Mouse (Mus musculus) adrenal gland, postnatal 25 days (tissue): ENCODE measurements around the gene Olfr1155. TPM values are rescaled to one million over a fixed set of nuclear protein-coding genes. Genes with fewer than 3 reads are reported as not detected.

ENCODE experiments used
- DNase-seq: peaks from one replicate; pipeline ENCODE4 v3.0.0; 2021; ENCODE audit warnings: mixed read lengths
- long read RNA-seq: library from polyadenylated mRNA; stranded (forward); transcript quantifications from one replicate; pipeline ENCODE4 v2.0.0, GENCODE M21; 2021
- total RNA-seq: library from RNA; stranded (reverse); gene quantifications from 2 replicates; pipeline ENCODE4 v1.2.3, GENCODE M21; 2021

Gene Olfr1155
- not detected in 2 replicates for total RNA-seq
- long read RNA-seq, result 0 reads

- DNase-seq, result no peak
These were observed at the start of gene Olfr1155 for GRCm38 (mm10) chr2:87945037-87945436. TSS of gene Olfr1155 (minus strand) at chr2:87945137.

- no peak for DNase-seq
These were observed 44.9 kb upstream of the Olfr1155 start, which contains the start of gene Olfr1158 for GRCm38 (mm10) chr2:87989813-87990212. TSS of gene Olfr1158 (plus strand) at chr2:87990113.

GRCm38 (mm10) chr2:87974563-87974962 lies 29.6 kb upstream of the Olfr1155 start, which contains the start of gene Olfr74:
TSS of gene Olfr74 (minus strand) at chr2:87974663.
- DNase-seq, result no peak

- no peak for DNase-seq
These were observed 23.3 kb upstream of the Olfr1155 start, which contains the start of gene Olfr1157 for GRCm38 (mm10) chr2:87968199-87968598. TSS of gene Olfr1157 (minus strand) at chr2:87968299.

GRCm38 (mm10) chr2:87953000-87953399 lies 8.1 kb upstream of the Olfr1155 start, which contains the start of gene Olfr1156:
TSS of gene Olfr1156 (minus strand) at chr2:87953100.
- DNase-seq, result no peak

GRCm38 (mm10) chr2:87905066-87905465 lies 39.9 kb downstream of the Olfr1155 start, which contains the start of gene Olfr1154:
TSS of gene Olfr1154 (minus strand) at chr2:87905166.
- DNase-seq, result no peak

- DNase-seq, result no peak
These were observed 50.3 kb downstream of the Olfr1155 start, which contains the start of gene Olfr1153 for GRCm38 (mm10) chr2:87894662-87895061. TSS of gene Olfr1153 (plus strand) at chr2:87894962.

Other genes starting within 250 kb of the Olfr1155 start
- not detected in 2 replicates for gene Olfr1137, start 232.0 kb downstream of the Olfr1155 start, total RNA-seq
- gene Olfr1138, start 205.2 kb downstream of the Olfr1155 start, total RNA-seq, result not detected in 2 replicates
- not detected in 2 replicates for gene Olfr1140, start 201.4 kb downstream of the Olfr1155 start, total RNA-seq
- not detected in 2 replicates for gene Olfr1141, start 191.1 kb downstream of the Olfr1155 start, total RNA-seq
- gene Olfr152, start 165.7 kb downstream of the Olfr1155 start, total RNA-seq, result not detected in 2 replicates
- not detected in 2 replicates for gene Olfr1143, start 144.5 kb downstream of the Olfr1155 start, total RNA-seq
- not detected in 2 replicates for gene Olfr1145, start 135.3 kb downstream of the Olfr1155 start, total RNA-seq
- gene Olfr1148, start 114.6 kb downstream of the Olfr1155 start, total RNA-seq, result not detected in 2 replicates
- not detected in 2 replicates for gene Olfr1150-ps1, start 101.1 kb downstream of the Olfr1155 start, total RNA-seq
- not detected in 2 replicates for gene Olfr1151, start 89.3 kb downstream of the Olfr1155 start, total RNA-seq
- gene Olfr1152, start 78.6 kb downstream of the Olfr1155 start, total RNA-seq, result not detected in 2 replicates
- not detected in 2 replicates for gene Olfr1153, start 50.2 kb downstream of the Olfr1155 start, total RNA-seq
- not detected in 2 replicates for gene Olfr1154, start 40.0 kb downstream of the Olfr1155 start, total RNA-seq
- gene Olfr1156, start 8.0 kb upstream of the Olfr1155 start, total RNA-seq, result not detected in 2 replicates
- gene Olfr1157, start 23.2 kb upstream of the Olfr1155 start, total RNA-seq, result not detected in 2 replicates
- gene Olfr74, start 29.5 kb upstream of the Olfr1155 start, total RNA-seq, result not detected in 2 replicates
- gene Olfr1158, start 45.0 kb upstream of the Olfr1155 start, total RNA-seq, result not detected in 2 replicates
- not detected in 2 replicates for gene Olfr1160, start 63.1 kb upstream of the Olfr1155 start, total RNA-seq
- not detected in 2 replicates for gene Olfr1161, start 77.6 kb upstream of the Olfr1155 start, total RNA-seq
- not detected in 2 replicates for gene Olfr73, start 92.6 kb upstream of the Olfr1155 start, total RNA-seq
- not detected in 2 replicates for gene Olfr1162, start 106.0 kb upstream of the Olfr1155 start, total RNA-seq
- gene Olfr1163, start 126.7 kb upstream of the Olfr1155 start, total RNA-seq, result not detected in 2 replicates
- not detected in 2 replicates for gene Olfr1164, start 148.8 kb upstream of the Olfr1155 start, total RNA-seq
- not detected in 2 replicates for gene Olfr1166, start 183.1 kb upstream of the Olfr1155 start, total RNA-seq
- gene Olfr1167, start 210.1 kb upstream of the Olfr1155 start, total RNA-seq, result not detected in 2 replicates
- gene Olfr1168, start 236.7 kb upstream of the Olfr1155 start, total RNA-seq, result not detected in 2 replicates